Mouse (Mus musculus) heart, adult 2 months (tissue): ENCODE data around the gene Trnp1.

Source experiments
- CTCF ChIP-seq: fragments of 200-600 bp; IDR thresholded peaks from 2 replicates; pipeline ENCODE4 v1.8.1; 2022; ENCODE audit warnings: antibody characterized with exemption, mild to moderate bottlenecking, moderate library complexity
- EP300 ChIP-seq: fragments of 200-500 bp; IDR thresholded peaks from 2 replicates; pipeline ENCODE4 v1.6.1; 2011; ENCODE audit warnings: low read depth, low read length, control low read depth; ENCODE audit not compliant: insufficient read depth
- POLR2A ChIP-seq: fragments of 200-500 bp; IDR thresholded peaks from 2 replicates; pipeline ENCODE4 v1.6.1; 2011; ENCODE audit warnings: mild to moderate bottlenecking, low read depth, low read length, control low read depth; ENCODE audit not compliant: insufficient read depth

- no peak; the same call in none of the 2 replicates for TF ChIP-seq CTCF
- TF ChIP-seq EP300: no peak
- TF ChIP-seq POLR2A: no peak
Measured at GRCm38 (mm10) chr4:133449726-133450125, 48.6 kb downstream of the Trnp1 start.
